Mouse (Mus musculus) activated CD4-positive, CD25-positive, alpha-beta regulatory T cell (primary cell): ENCODE data around the gene Frmpd3. TPM values are rescaled to one million over a fixed set of nuclear protein-coding genes. Genes with fewer than 3 reads are reported as not detected.

ENCODE experiments used
- polyA plus RNA-seq, 2 experiments: library from polyadenylated mRNA; unstranded; fragments of 100-300 nt; shearing (Covaris generic); gene quantifications; one replicate each; pipeline ENCODE4 v1.2.1; 2017

The Frmpd3 gene
- under 1 TPM in 1 of 2 experiments, not detected in 1; 0.32 TPM for polyA plus RNA-seq

GRCm38 (mm10) chrX:140341656-140342392, at the start of gene Frmpd3:
Frmpd3 (plus strand) TSS chrX:140342263.

GRCm38 (mm10) chrX:140456279-140456731, 114.2 kb downstream of the Frmpd3 start, which contains the start of gene Prps1:
Prps1 (plus strand) TSS chrX:140456613.

Other genes with a start within 250 kb of the Frmpd3 start
- 100 to 1,000 TPM in 1 of 2 experiments, 10 to 100 TPM in 1; 59.6 to 106 TPM for gene Prps1, start 114.3 kb downstream of the Frmpd3 start, polyA plus RNA-seq